Mouse (Mus musculus): ENCODE results near the gene Paox. TPM values are rescaled to one million over a fixed set of nuclear protein-coding genes. Genes with fewer than 3 reads are reported as not detected.
A peak's percentile ranks its signal among the peaks of the same experiment; 100 is the strongest.

Paox gene
- polyA plus RNA-seq, 1 experiment from 2014 or later = 19.6 TPM

DNA sequence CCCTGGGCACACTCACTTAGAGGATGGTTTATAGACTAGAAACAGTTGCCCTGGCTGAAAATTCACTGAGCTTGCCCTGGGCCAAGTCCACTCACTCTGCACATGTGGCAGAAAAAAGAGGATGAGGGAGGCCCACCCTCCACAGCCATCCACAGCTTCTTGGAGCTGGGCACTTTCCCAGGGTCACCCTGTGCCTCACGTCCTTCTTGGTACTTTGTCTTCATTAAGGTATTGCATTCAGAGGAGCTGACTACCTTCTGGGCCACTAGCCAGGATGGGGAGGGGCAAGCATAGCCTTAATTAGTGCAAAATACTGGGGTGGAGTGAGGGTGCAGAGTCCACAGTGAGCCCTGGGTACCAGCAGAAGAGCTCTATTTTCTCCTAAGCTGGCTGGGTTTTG lies 20.0 kb upstream of the Paox start:
- Histone ChIP-seq H3K4me1 (0 out of 2 replicates have a peak, but pooled peaks cover 5% of the 10 kb centered on the region), H3K27ac (no peak overlapping the region), H3K36me3 (0 out of 2 replicates have a peak, but pooled peaks cover 4% of the 10 kb centered on the region), H3K9ac (no peak overlapping the region), H3K27me3 (no peaks in the 10 kb centered on the region), H3K4me2 (replicated peaks) (no peak overlapping the region), H3K9me3 (no peaks in the 10 kb centered on the region), H3K4me3 (no peak overlapping the region)
- WGBS = 27% methylated on average over 1 of the region's 1 CpGs
- no peak for ATAC-seq (ENCODE audit: low FRiP score, low read depth)

DNA sequence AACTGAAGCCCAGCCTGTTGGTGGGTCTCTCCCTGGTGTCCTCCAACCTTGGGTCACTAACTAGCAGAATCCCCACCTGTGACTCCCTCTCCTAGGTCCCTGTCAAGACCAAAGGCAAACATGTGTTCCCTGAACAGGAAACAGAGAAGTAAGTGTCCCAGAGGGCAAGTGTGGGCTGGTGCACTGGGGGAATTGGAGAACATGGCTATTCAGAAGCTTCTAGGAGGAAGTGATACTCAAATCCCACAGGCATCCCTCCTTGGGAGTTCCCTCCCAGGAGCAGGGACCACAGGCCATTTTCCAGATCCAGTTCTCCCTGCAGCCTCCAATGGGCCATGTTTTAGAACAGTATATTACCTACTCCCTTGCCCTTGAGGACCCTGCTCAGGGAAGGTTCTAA lies 19.5 kb upstream of the Paox start:
- Histone ChIP-seq H3K9me3 (no peaks in the 10 kb centered on the region), H3K4me2 (replicated peaks) (no peak overlapping the region), H3K27me3 (no peaks in the 10 kb centered on the region), H3K4me1 (0 out of 2 replicates have a peak, but pooled peaks cover 5% of the 10 kb centered on the region), H3K27ac (no peak overlapping the region), H3K4me3 (no peak overlapping the region), H3K36me3 (0 out of 2 replicates have a peak, but pooled peaks cover 4% of the 10 kb centered on the region), H3K9ac (no peak overlapping the region)
- no peak for ATAC-seq (ENCODE audit: low FRiP score, low read depth)

DNA sequence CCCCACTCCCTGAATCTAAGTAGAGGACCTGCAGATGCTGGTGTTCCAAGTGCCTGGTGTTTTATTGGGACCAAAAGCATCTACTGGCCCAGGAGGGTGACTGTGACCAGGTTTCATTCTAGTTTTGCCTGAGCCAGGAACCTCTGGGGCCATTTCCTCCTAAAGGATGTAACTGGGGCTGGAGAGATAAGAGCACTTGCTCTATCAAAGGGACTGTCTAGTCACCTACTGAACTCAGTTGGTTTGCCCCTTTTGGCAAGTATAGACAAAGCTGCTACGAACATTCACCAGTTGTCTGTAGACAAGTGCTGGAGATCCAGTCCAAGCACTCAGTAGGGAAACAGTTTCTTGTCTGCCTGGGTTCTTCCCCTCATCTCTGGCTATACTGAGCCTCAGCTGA lies 17.1 kb upstream of the Paox start:
- 91% methylated on average over 1 of the region's 1 CpGs for WGBS
- no peak overlapping the region for H3K4me3 ChIP-seq
- no peak for ATAC-seq (ENCODE audit: low FRiP score, low read depth)
- H3K4me1 ChIP-seq = peaks cover 19% of the 10 kb centered on the region; the same call in 1 of the 2 replicates
- H3K9ac ChIP-seq = no peak overlapping the region
- H3K4me2 ChIP-seq (replicated peaks) = no peak overlapping the region
- H3K27ac ChIP-seq = no peak overlapping the region
- H3K27me3 ChIP-seq = no peaks in the 10 kb centered on the region
- 0 out of 2 replicates have a peak, but pooled peaks cover 4% of the 10 kb centered on the region for H3K36me3 ChIP-seq
- H3K9me3 ChIP-seq = no peaks in the 10 kb centered on the region

DNA sequence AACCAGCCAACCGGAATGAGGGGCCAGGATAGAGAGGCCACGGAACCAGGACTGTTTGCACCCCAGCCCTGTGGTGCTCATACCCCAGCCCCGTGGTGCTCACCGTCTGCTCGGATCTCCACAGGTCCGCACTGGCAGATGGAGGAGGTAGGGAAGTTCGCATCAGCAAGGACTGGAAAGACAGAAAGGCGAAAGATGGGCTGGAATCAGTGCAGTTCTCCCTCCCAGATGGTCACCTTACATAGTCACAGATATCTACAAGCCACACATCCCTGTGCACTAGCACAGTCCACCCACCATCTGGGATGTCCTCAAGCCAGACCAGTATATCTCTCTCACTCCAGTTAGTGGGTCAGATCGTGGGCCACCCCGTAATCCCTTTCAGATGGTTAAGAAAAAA lies 14.1 kb upstream of the Paox start:
- no peak overlapping the region for H3K27ac ChIP-seq
- H3K4me1 ChIP-seq = peaks cover 15% of the 10 kb centered on the region; the same call in 1 of the 2 replicates
- ATAC-seq (ENCODE audit: low FRiP score, low read depth) = no peak
- H3K4me3 ChIP-seq = peak overlapping the region; percentile 44
- no peaks in the 10 kb centered on the region for H3K27me3 ChIP-seq
- peak overlapping the region; percentile 62; the same call in 1 of the 2 replicates for H3K9ac ChIP-seq
- peak overlapping the region; percentile 68 for H3K4me2 ChIP-seq (replicated peaks)
- WGBS = 78% methylated on average over 10 of the region's 10 CpGs
- H3K9me3 ChIP-seq = no peaks in the 10 kb centered on the region
- H3K36me3 ChIP-seq = peaks cover 21% of the 10 kb centered on the region

DNA sequence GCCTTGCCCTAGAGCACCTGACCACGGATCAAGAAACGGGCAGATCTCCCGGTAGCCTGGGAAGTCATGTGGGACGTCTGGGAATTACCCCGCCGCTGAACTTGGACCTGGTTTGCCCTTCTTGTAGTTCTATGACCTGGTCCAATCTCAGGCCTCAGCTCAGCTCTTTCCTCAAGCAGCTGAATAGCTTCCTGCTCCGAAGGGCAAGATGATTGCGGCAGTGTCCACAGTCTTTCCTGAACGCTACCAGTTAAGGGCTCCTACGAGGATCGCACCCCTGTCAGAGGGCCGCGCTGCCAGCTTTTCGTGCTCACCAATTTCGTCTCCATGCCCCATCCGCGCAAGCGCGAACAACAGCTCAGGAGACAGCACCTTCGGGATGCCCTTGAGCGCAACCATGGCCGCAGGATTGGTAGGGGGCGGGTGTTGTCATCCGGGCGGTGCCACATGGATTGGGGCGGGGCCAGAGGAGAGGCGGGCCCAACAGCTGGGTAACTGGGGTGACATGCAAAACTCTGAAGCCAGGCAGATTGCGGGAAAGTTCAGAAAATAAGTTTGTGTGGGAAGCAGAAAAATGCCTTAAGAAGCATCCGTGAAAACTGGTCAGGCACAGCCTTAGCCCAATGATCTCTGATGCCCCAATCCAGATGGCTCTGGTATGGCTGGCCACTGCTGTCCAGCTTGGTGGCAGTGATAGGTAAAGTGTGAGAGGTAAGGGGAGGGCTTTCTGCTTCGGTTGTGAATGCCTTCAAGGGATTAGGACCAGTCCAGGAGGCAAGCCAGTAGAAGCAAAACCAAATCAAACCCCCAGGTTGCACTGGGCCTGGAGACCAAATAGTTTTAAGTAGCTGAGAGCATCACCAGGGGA lies 13.4 kb upstream of the Paox start, which contains the start of gene Fuom:
TSS of gene Fuom (minus strand) at position 449 of the 868 bp plus-strand sequence.
- Histone ChIP-seq H3K27ac (0 out of 2 replicates have a peak within 1 kb of the TSS, but pooled peaks have one; percentile 6), H3K36me3 (peaks cover 28% of the 10 kb centered on the region), H3K4me3 (peak within 1 kb of the TSS; percentile 44), H3K9me3 (no peaks in the 10 kb centered on the region), H3K4me1 (peaks cover 15% of the 10 kb centered on the region; the same call in 1 of the 2 replicates), H3K27me3 (no peaks in the 10 kb centered on the region), H3K9ac (peak within 1 kb of the TSS; percentile 62), H3K4me2 (replicated peaks) (peak within 1 kb of the TSS; percentile 68)
- 2% methylated on average over 30 of the region's 30 CpGs for WGBS
- ATAC-seq (ENCODE audit: low FRiP score, low read depth) = peak; percentile 92

- 73% methylated on average over 4 of the region's 4 CpGs for WGBS
- Histone ChIP-seq H3K4me3 (no peak overlapping the region), H3K36me3 (peaks cover 42% of the 10 kb centered on the region), H3K9ac (no peak overlapping the region), H3K4me2 (replicated peaks) (no peak overlapping the region), H3K9me3 (no peaks in the 10 kb centered on the region), H3K27ac (no peak overlapping the region), H3K27me3 (no peaks in the 10 kb centered on the region), H3K4me1 (peaks cover 15% of the 10 kb centered on the region; the same call in 1 of the 2 replicates)
- ATAC-seq (ENCODE audit: low FRiP score, low read depth) = no peak
Measured at GRCm38 (mm10) chr7:140104009-140104408, 11.6 kb upstream of the Paox start.

GRCm38 (mm10) chr7:140111943-140112342 lies 3.7 kb upstream of the Paox start:
- Histone ChIP-seq H3K4me3 (no peak overlapping the region), H3K9ac (no peak overlapping the region), H3K27me3 (no peaks in the 10 kb centered on the region), H3K4me1 (peaks cover 11% of the 10 kb centered on the region; the same call in 1 of the 2 replicates), H3K36me3 (peaks cover 61% of the 10 kb centered on the region), H3K4me2 (replicated peaks) (no peak overlapping the region), H3K9me3 (no peaks in the 10 kb centered on the region), H3K27ac (no peak overlapping the region)
- no peak for ATAC-seq (ENCODE audit: low FRiP score, low read depth)
- WGBS = 66% methylated on average over 3 of the region's 3 CpGs

DNA sequence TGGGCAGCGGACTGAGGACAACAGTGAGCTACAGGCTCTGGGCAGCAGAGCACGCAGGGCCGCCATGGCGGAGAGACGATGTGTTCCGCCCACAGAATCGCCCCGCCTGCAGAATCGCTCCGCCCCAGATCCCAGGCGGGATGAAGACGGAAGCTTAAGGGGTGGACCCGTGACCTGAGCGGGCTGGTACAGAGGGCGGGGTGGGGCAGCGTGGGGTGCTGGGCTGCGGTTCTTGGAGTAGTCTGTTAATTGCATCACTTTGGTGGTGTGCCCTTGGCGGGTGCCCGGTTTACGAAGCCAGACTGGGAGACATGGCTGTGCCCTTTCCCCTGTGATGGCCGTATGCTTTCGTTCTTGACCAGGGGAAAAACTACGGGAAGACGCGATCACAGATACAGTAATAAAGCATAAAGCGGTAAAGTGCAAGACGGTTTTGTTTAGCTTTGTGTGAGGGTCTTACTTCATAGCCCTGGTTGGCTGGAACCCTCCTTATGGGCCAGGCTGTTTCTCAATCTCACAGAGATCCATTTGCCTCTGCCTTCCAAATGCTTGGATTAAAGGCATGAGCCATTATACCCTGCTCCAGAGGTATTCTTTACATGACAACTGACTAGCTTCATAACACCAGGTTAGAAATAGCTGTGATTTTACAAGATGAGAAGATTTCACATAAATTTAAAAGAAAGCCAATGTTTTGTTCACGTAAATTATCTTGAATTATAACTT lies 893 bp downstream of the Paox start, which contains the start of gene Echs1:
TSS of gene Echs1 (minus strand) at position 148 of the 726 bp plus-strand sequence.
- Histone ChIP-seq H3K4me3 (peak within 1 kb of the TSS; percentile 79), H3K4me2 (replicated peaks) (peak within 1 kb of the TSS; percentile 89), H3K36me3 (peaks cover 16% of the 10 kb centered on the region), H3K9ac (peak within 1 kb of the TSS; percentile 84), H3K4me1 (peaks cover 11% of the 10 kb centered on the region; the same call in 1 of the 2 replicates), H3K27ac (peak within 1 kb of the TSS; percentile 73), H3K27me3 (no peaks in the 10 kb centered on the region), H3K9me3 (no peaks in the 10 kb centered on the region)
- ATAC-seq (ENCODE audit: low FRiP score, low read depth) = peak; percentile 94
- WGBS = 4% methylated on average over 28 of the region's 28 CpGs

GRCm38 (mm10) chr7:140120484-140120883 lies 4.9 kb downstream of the Paox start:
- Histone ChIP-seq H3K27ac (no peak overlapping the region), H3K9ac (no peak overlapping the region), H3K4me1 (peaks cover 5% of the 10 kb centered on the region; the same call in 1 of the 2 replicates), H3K4me3 (no peak overlapping the region), H3K27me3 (peaks cover 3% of the 10 kb centered on the region; the same call in 1 of the 2 replicates), H3K36me3 (no peaks in the 10 kb centered on the region), H3K4me2 (replicated peaks) (no peak overlapping the region), H3K9me3 (no peaks in the 10 kb centered on the region)
- no peak for ATAC-seq (ENCODE audit: low FRiP score, low read depth)
- WGBS = 88% methylated on average over 2 of the region's 2 CpGs

GRCm38 (mm10) chr7:140121338-140121910 lies 5.8 kb downstream of the Paox start:
- no peak overlapping the region for H3K27ac ChIP-seq
- no peaks in the 10 kb centered on the region for H3K9me3 ChIP-seq
- no peak overlapping the region for H3K4me2 ChIP-seq (replicated peaks)
- H3K4me3 ChIP-seq = no peak overlapping the region
- no peak overlapping the region for H3K9ac ChIP-seq
- no peak for ATAC-seq (ENCODE audit: low FRiP score, low read depth)
- peaks cover 3% of the 10 kb centered on the region; the same call in 1 of the 2 replicates for H3K27me3 ChIP-seq
- WGBS = 81% methylated on average over 13 of the region's 13 CpGs
- peaks cover 7% of the 10 kb centered on the region for H3K4me1 ChIP-seq
- no peaks in the 10 kb centered on the region for H3K36me3 ChIP-seq

- Histone ChIP-seq H3K27ac (no peak overlapping the region), H3K4me1 (peaks cover 14% of the 10 kb centered on the region), H3K9ac (no peak overlapping the region), H3K36me3 (no peaks in the 10 kb centered on the region), H3K4me2 (replicated peaks) (no peak overlapping the region), H3K9me3 (no peaks in the 10 kb centered on the region), H3K4me3 (no peak overlapping the region), H3K27me3 (peaks cover 3% of the 10 kb centered on the region; the same call in 1 of the 2 replicates)
- WGBS = 37% methylated on average over 4 of the region's 4 CpGs
- no peak for ATAC-seq (ENCODE audit: low FRiP score, low read depth)
Measured at GRCm38 (mm10) chr7:140122765-140123164, 7.2 kb downstream of the Paox start.

All from limb, embryonic 13.5 days (tissue).